Mouse (Mus musculus) CH12.LX (cell line): Measurements from ENCODE around the gene Sp110. TPM values are rescaled to one million over a fixed set of nuclear protein-coding genes. Genes with fewer than 3 reads are reported as not detected.
"Not testable (repeated sequence)": the region's sequence is repeated elsewhere in the genome, so short reads cannot be mapped to it uniquely, and the experiment has no call there.

Experiments used
- DNase-seq: peaks from one replicate; pipeline ENCODE4 v3.0.0-alpha.2; 2013; ENCODE audit errors: extremely low read depth
- H3K27ac ChIP-seq: 2 replicates; pipeline ENCODE4 v1.5.1; 2012; ENCODE audit warnings: low read depth, mild to moderate bottlenecking, control low read depth, moderate library complexity; ENCODE audit not compliant: insufficient read depth
- H3K27me3 ChIP-seq: replicated peaks from 2 replicates; pipeline ENCODE3; 2012; ENCODE audit warnings: inconsistent platforms
- H3K36me3 ChIP-seq, 2 experiments: replicated peaks in 1 of 2; 2 replicates each; pipeline versions ENCODE3 to v1.6.1; 2012; ENCODE audit warnings: inconsistent platforms in 1 of 2, low read length in 1 of 2, mild to moderate bottlenecking in 1 of 2, mixed read lengths in 1 of 2, moderate library complexity in 1 of 2; ENCODE audit not compliant: control insufficient read depth in 1 of 2, insufficient read depth in 1 of 2
- H3K4me1 ChIP-seq, 2 experiments: 2 replicates each; pipeline ENCODE4 v1.6.1; 2012; ENCODE audit warnings: inconsistent platforms in 1 of 2, moderate library complexity in 1 of 2; ENCODE audit not compliant: insufficient read depth in 2 of 2, control insufficient read depth in 1 of 2
- H3K4me2 ChIP-seq: 2 replicates; pipeline ENCODE4 v1.6.1; 2012; ENCODE audit warnings: low read depth, mild to moderate bottlenecking, control low read depth; ENCODE audit not compliant: poor library complexity, insufficient read depth, severe bottlenecking
- H3K4me3 ChIP-seq, 3 experiments: fragments of 150-350 bp in 1 of 3; sonication (generic) in 1 of 3; replicated peaks in 1 of 3; 2 replicates each; pipeline versions ENCODE3 to v1.5.1; 2011 to 2012; ENCODE audit warnings: low read depth in 2 of 3, low read length in 2 of 3, mild to moderate bottlenecking in 2 of 3, moderate library complexity in 2 of 3, control low read depth in 1 of 3, improper control_type of control experiment in 1 of 3, inconsistent platforms in 1 of 3, mixed read lengths in 1 of 3; ENCODE audit not compliant: poor library complexity in 1 of 3
- H3K79me2 ChIP-seq: replicated peaks from 2 replicates; pipeline ENCODE4 v1.6.1; 2012; ENCODE audit warnings: mild to moderate bottlenecking, moderate library complexity; ENCODE audit not compliant: control insufficient read depth, poor library complexity, insufficient read depth, severe bottlenecking; ENCODE audit errors: extremely low read depth
- H3K9ac ChIP-seq: 2 replicates; pipeline ENCODE4 v1.6.1; 2012; ENCODE audit warnings: low read depth, mild to moderate bottlenecking, control low read depth, moderate library complexity; ENCODE audit not compliant: insufficient read depth
- H3K9me3 ChIP-seq: replicated peaks from 2 replicates; pipeline ENCODE3; 2012; ENCODE audit warnings: low read length, inconsistent platforms, mixed read lengths
- EP300 ChIP-seq: IDR thresholded peaks from 2 replicates; pipeline ENCODE4 v1.6.1; 2011; ENCODE audit warnings: low read length, improper control_type of control experiment
- ETS1 ChIP-seq: conservative IDR thresholded peaks from 2 replicates; pipeline ENCODE4 v1.6.1; 2012; ENCODE audit warnings: low read depth, mild to moderate bottlenecking, inconsistent platforms, low read length, improper control_type of control experiment, moderate library complexity
- IRF4 ChIP-seq: IDR thresholded peaks from 2 replicates; pipeline ENCODE4 v1.6.1; 2014; ENCODE audit warnings: low read depth, mild to moderate bottlenecking, inconsistent platforms, low read length, improper control_type of control experiment
- TCF12 ChIP-seq: IDR thresholded peaks from 2 replicates; pipeline ENCODE4 v1.6.1; 2014; ENCODE audit warnings: low read depth, mild to moderate bottlenecking, inconsistent platforms, low read length, improper control_type of control experiment
- dilution Hi-C: fragments of 300-500 bp; cut with MboI; formaldehyde crosslinking; loops from 2 replicates; pipeline ENCODE4 v1.14.3; 2020; ENCODE audit warnings: low sequenced_read_pairs; ENCODE audit not compliant: extremely low pct_unique_long_range_greater_than_20kb, extremely low pct_ligation_motif_present
- in situ Hi-C: fragments of 300-500 bp; cut with MboI; formaldehyde crosslinking; loops from 3 replicates; pipeline ENCODE4 v1.14.3; 2019; ENCODE audit warnings: low sequenced_read_pairs, low pct_ligation_motif_present, low pct_unique_long_range_greater_than_20kb, mixed read lengths
- polyA plus RNA-seq: library from polyadenylated mRNA; unstranded; fragments of >175 nt; gene quantifications from 2 replicates; pipeline ENCODE4 v1.2.1, GENCODE M21; 2012; ENCODE audit warnings: low read depth; ENCODE audit not compliant: insufficient read length
- total RNA-seq, 2 experiments: library from RNA; depleted of rRNA; stranded (reverse); fragments of 300-350 nt in 1 of 2; fragments of >200 nt in 1 of 2; gene quantifications; 2 replicates each; pipeline ENCODE4 v1.2.3; 2012 to 2014

The Sp110 gene
- total and polyA plus RNA-seq, 3 experiments: 61.7 to 175 (median 77.8) TPM

DNA sequence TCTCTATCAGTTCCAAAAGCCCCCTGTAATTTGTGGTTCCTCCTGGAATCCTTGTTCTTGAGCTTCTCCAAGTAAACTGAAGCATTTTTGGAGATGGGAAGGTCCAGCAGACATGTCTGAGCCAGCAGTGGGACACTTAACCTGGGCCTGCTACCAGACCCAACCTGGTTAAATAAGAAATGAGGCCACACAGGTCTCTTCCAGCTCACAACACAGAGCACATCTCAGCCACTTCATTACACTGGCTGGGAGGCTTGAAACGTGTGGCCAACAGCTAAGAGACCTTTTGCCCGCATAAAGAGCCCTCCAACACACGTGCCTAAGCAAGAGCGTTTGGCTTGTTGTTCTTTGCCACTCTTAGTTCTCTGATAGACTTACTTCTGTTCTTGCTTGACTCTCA is 25.1 kb downstream of the Sp110 start:
- in situ Hi-C loops, H3K4me3 ChIP-seq, H3K27ac ChIP-seq, dilution Hi-C loops, H3K4me2 ChIP-seq, H3K36me3 ChIP-seq, H3K4me1 ChIP-seq, H3K9ac ChIP-seq, H3K79me2 ChIP-seq, H3K9me3 ChIP-seq, H3K27me3 ChIP-seq: not testable (repeated sequence)
- DNase-seq: peak; percentile 17

DNA sequence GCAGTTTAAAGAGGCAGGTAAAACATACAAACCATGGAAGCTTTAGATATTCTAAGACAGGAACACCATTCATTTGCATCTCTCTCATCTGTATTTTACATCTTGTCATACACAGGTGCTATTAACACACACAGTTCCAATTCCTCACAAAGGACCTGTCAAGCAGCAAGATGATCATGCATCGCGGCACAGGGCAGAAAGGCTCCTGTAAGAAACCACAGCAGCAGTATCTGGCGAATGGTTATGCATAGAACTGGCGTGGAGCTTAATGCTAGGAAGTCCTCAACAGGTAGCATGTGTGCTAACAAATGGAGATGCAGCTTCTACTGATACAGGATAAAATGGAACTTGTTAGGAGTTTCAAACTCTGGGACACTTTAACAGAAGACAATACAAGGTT is 43.4 kb downstream of the Sp110 start:
- H3K27ac ChIP-seq, dilution Hi-C loops, H3K4me1 ChIP-seq, H3K4me2 ChIP-seq, H3K9me3 ChIP-seq, H3K27me3 ChIP-seq, H3K4me3 ChIP-seq, in situ Hi-C loops, H3K36me3 ChIP-seq, DNase-seq, H3K79me2 ChIP-seq, H3K9ac ChIP-seq: not testable (repeated sequence)

DNA sequence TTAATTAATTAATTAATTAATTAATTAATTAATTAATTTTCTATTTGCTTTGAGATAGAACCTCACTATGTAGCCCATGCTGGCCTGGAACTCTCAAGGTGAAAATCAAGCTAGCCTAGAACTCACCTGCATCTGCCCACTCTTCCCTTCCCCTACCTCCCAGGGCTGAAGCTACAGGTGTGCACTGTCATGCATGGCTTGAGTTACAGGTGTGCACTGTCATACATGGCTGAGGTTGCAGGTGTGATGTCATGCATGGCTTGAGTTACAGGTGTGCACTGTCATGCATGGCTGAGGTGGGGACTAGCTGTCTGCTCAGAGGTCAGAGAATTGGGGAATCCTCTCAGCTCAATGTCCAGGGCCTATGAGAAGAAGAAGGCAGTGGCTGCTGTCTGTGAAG is 52.2 kb downstream of the Sp110 start:
- H3K27ac ChIP-seq, H3K9ac ChIP-seq, H3K36me3 ChIP-seq, H3K9me3 ChIP-seq, H3K79me2 ChIP-seq, in situ Hi-C loops, DNase-seq, H3K4me1 ChIP-seq, dilution Hi-C loops, H3K27me3 ChIP-seq: not testable (repeated sequence)
- peak; percentile 38; the same call in 1 of the 2 replicates for TF ChIP-seq TCF12
- Histone ChIP-seq H3K4me3 (peak overlapping the region in 1 of 3 experiments; percentile 27), H3K4me2 (peak overlapping the region; percentile 6; the same call in 1 of the 2 replicates)

DNA sequence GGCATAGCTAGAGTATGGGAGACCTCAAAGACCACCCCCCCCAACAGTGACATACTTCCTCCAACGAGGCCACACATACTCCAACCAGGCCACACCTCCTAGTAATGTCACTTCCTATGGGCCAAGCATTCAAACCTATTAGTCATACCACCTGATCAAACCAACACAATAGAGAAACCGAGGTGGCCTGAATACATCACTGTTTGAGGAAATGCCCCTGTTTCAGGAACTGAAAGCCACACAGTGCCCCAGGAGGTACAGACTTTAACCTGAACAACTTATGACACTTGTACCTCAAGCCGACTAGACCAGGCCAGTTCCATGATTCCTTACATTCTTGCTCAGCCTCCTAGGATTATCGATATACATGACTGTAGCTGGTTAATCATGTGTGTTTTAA is 54.8 kb downstream of the Sp110 start:
- H3K4me3 ChIP-seq, H3K36me3 ChIP-seq, H3K79me2 ChIP-seq, H3K9me3 ChIP-seq, dilution Hi-C loops, H3K4me1 ChIP-seq, H3K9ac ChIP-seq, in situ Hi-C loops, H3K27me3 ChIP-seq: not testable (repeated sequence)
- TF ChIP-seq ETS1 (peak; percentile 46), TCF12 (peak; percentile 12; the same call in 1 of the 2 replicates), IRF4 (peak; percentile 74), EP300 (peak; percentile 53)
- DNase-seq: peak; percentile 74
- H3K4me2 ChIP-seq: 0 out of 2 replicates have a peak overlapping the region, but pooled peaks have one; percentile 31
- peak overlapping the region; percentile 57; the same call in 1 of the 2 replicates for H3K27ac ChIP-seq

DNA sequence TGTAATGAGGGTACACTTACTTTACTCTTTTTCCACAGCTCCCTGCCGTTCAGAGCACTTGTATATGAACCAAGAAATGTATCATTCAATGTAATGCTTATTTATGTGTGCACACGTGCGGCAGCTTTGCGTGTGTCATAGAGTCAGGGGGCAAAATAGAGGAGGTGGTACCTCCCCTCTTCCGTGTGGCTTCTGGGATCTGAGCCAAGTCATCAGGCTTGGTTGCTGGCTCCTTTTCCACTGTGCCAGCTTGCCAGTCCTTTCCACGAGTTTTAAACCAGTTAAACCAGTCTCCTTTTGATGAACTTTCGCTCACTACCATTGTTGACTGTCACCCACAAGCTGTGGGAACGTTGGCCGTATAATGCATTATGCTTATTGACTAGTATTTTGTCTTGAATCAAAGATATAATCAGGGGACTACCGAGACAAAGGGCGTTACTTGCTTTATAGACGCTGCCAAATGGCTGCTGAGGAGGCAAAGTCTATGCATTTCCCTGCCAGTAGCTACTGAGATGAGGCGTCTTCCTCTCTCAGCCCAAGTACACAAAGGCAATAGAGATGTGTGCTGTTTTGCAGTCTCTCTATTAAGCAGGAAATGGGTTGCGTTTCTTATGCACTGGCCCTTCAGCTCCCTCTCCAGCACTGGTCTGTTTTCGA is 70.0 kb downstream of the Sp110 start:
- H3K9ac ChIP-seq, H3K27me3 ChIP-seq, H3K4me3 ChIP-seq, in situ Hi-C loops, H3K27ac ChIP-seq, dilution Hi-C loops, H3K36me3 ChIP-seq, DNase-seq, H3K4me1 ChIP-seq, H3K79me2 ChIP-seq, H3K4me2 ChIP-seq, H3K9me3 ChIP-seq: not testable (repeated sequence)
